Mouse (Mus musculus) cerebellum, adult 2 months (tissue): ENCODE data around the gene Adamtsl1.

Experiments used
- CTCF ChIP-seq: fragments of 200-500 bp; IDR thresholded peaks from 2 replicates; pipeline ENCODE4 v1.5.1; 2011; ENCODE audit warnings: low read depth, mild to moderate bottlenecking, control low read depth, low read length, moderate library complexity, borderline replicate concordance; ENCODE audit not compliant: insufficient read depth
- POLR2A ChIP-seq: fragments of 200-500 bp; IDR thresholded peaks from 2 replicates; pipeline ENCODE4 v1.6.1; 2011; ENCODE audit warnings: low read length, control low read depth, borderline replicate concordance; ENCODE audit not compliant: insufficient read depth

- TF ChIP-seq POLR2A (no peak), CTCF (no peak)
These were observed 439.6 kb downstream of the Adamtsl1 start for GRCm38 (mm10) chr4:85953590-85953989.
